Mouse (Mus musculus) kidney, adult 2 months (tissue): ENCODE measurements at regions not wholly inside any gene's neighbourhood (a gene's known extent, or its start where the extent isn't known, plus 50 kb on each side); places are given as distances from the start of the nearest gene placed in this dataset.

Experiments
- DNase-seq: peaks from one replicate; pipeline ENCODE4 v3.0.0; 2021
- H3K27ac ChIP-seq: fragments of 200-500 bp; 2 replicates; pipeline ENCODE4 v1.5.1; 2012; ENCODE audit warnings: low read depth, low read length, control low read depth, inconsistent platforms; ENCODE audit not compliant: insufficient read depth
- H3K27me3 ChIP-seq: fragments of 200-500 bp; replicated peaks from 2 replicates; pipeline ENCODE4 v1.6.1; 2012; ENCODE audit warnings: mild to moderate bottlenecking, moderate library complexity, low read length, inconsistent platforms; ENCODE audit not compliant: control insufficient read depth, insufficient read depth
- H3K36me3 ChIP-seq: fragments of 200-500 bp; 2 replicates; pipeline ENCODE4 v1.6.1; 2012; ENCODE audit warnings: mild to moderate bottlenecking, moderate library complexity, low read length, inconsistent platforms; ENCODE audit not compliant: control insufficient read depth, insufficient read depth
- H3K4me1 ChIP-seq: fragments of 200-500 bp; 2 replicates; pipeline ENCODE4 v1.6.1; 2011; ENCODE audit warnings: low read length; ENCODE audit not compliant: control insufficient read depth, insufficient read depth
- H3K4me3 ChIP-seq: fragments of 200-500 bp; 2 replicates; pipeline ENCODE4 v1.5.1; 2011; ENCODE audit warnings: mild to moderate bottlenecking, low read depth, low read length, control low read depth; ENCODE audit not compliant: insufficient read depth
- CTCF ChIP-seq: fragments of 200-500 bp; conservative IDR thresholded peaks from 2 replicates; pipeline ENCODE4 v1.5.1; 2011; ENCODE audit warnings: low read depth, mild to moderate bottlenecking, control low read depth, low read length, moderate library complexity, mixed read lengths; ENCODE audit not compliant: insufficient read depth, insufficient read length
- POLR2A ChIP-seq: fragments of 200-500 bp; IDR thresholded peaks from one replicate; pipeline ENCODE4 v1.6.1; 2011; ENCODE audit warnings: low read depth, low read length, control low read depth
- WGBS: fragments of 180-500 bp; shearing (Covaris S2); methylation state at CpG from one replicate; pipeline ENCODE4 v1.1.7; 2018; 5-methylcytosine and 5-hydroxymethylcytosine counted together

DNA sequence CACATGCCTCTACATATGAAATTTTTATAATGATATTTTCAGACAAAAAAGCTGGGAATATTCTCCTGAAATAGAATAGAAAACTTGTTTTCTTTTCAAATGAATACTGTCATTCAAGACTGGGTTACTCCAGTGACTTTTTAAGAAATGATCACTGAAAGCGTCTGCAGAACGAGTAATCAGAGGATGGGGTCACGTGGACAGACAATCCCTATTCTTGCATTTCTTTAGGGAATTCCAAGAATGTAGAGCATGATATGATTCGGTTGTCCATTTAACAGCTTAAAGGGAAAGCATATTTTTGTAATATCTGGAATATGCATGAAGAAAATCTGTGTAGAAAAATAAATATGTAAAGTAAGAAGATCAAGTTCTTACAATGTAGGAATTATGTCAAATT lies 65.6 kb downstream of the 4933402N22Rik start:
- 46% methylated on average over 4 of the region's 4 CpGs for WGBS
- TF ChIP-seq CTCF, result no peak
- TF ChIP-seq POLR2A, result no peak
- Histone ChIP-seq H3K4me1 (no peaks in the 10 kb centered on the region), H3K36me3 (no peaks in the 10 kb centered on the region), H3K27ac (no peak overlapping the region), H3K27me3 (no peaks in the 10 kb centered on the region), H3K4me3 (no peak overlapping the region)
- DNase-seq, result no peak

DNA sequence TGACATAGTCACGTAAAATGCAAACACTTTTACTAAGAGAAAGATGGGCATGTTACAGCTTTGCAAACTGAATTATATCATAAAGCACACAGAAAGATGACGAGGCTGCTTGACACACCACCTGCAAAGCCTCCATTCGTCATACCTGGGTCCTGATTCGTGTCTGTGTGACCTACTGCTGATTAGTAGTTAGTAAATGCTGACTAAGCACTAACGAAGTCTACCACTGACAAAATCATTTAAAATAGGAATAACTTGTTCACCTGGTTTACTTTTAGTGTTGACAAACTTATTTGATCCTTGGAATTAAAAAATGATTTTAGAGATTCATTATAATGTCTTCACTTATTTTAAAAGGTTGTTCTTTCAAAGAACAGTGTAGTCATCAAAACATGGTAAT lies 71.3 kb downstream of the 4933402N22Rik start:
- H3K27me3 ChIP-seq, result no peaks in the 10 kb centered on the region
- TF ChIP-seq POLR2A (no peak), CTCF (no peak)
- DNase-seq, result no peak
- H3K4me3 ChIP-seq, result no peak overlapping the region
- no peak overlapping the region for H3K27ac ChIP-seq
- no peaks in the 10 kb centered on the region for H3K36me3 ChIP-seq
- WGBS, result 81% methylated on average over 5 of the region's 5 CpGs
- no peaks in the 10 kb centered on the region for H3K4me1 ChIP-seq

DNA sequence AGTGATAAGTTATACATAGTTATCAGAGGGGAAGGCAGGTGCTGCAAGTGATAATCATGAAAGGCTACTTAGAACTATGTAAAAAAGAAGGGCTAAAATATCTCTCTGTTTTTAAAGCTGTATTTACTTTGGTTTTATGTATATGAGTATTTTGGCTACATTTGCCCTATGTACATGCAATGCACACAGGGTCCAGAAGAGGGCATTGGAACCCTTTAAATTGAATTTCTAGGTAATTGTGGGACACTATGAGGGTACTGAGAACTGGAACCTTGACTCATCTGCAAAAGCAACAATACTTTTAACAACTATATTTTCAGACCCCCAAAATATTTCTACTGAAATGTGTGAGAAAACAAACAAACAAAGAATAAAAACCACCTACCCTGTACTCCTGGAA lies 82.9 kb downstream of the 4933402N22Rik start:
- no peak overlapping the region for H3K27ac ChIP-seq
- H3K4me3 ChIP-seq, result no peak overlapping the region
- TF ChIP-seq POLR2A, result no peak
- no peak for TF ChIP-seq CTCF
- no peaks in the 10 kb centered on the region for H3K36me3 ChIP-seq
- H3K4me1 ChIP-seq, result no peaks in the 10 kb centered on the region
- no peak for DNase-seq
- H3K27me3 ChIP-seq, result no peaks in the 10 kb centered on the region

DNA sequence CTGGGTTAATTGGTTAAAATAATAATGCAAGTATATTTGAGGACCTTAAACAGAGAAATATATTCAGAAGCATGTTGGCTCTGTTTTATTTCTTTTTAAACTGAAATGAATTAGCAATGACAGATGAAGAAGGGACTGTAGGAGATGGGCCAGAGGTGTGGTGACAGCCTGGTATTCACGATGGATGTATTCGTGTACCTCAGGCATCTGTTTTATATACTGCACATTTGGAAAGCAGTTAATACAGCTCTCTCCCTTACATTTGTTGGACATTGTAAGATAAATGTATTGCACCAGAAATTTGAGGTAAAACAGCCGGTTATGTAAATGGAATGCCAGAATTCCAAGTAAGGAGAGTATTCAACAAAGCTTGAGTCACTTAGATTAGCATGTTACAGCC lies 88.6 kb downstream of the 4933402N22Rik start:
- TF ChIP-seq CTCF (no peak), POLR2A (no peak)
- DNase-seq, result no peak
- Histone ChIP-seq H3K4me1 (no peaks in the 10 kb centered on the region), H3K36me3 (no peaks in the 10 kb centered on the region), H3K4me3 (no peak overlapping the region), H3K27ac (no peak overlapping the region), H3K27me3 (no peaks in the 10 kb centered on the region)
- WGBS, result 76% methylated on average over 3 of the region's 3 CpGs

DNA sequence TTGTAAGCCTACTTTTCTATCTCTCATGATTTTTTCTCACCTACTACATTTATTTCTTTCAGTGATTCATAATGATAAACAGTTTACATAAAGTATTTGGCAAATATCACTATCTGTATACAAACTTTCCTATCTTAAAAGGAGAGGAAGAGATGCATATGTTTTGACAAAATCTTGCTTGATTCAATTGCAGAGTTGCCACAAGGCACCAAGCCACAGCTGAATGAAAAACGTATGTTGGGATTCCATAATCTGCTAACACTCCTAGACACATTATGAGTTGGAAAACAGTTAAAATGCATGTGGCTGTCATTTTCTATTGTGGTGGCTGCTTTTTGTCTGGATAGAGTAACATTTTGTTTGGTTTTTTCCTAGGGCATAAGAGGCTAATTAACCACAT lies 98.5 kb downstream of the 4933402N22Rik start:
- H3K36me3 ChIP-seq, result no peaks in the 10 kb centered on the region
- no peaks in the 10 kb centered on the region for H3K27me3 ChIP-seq
- no peak overlapping the region for H3K27ac ChIP-seq
- H3K4me3 ChIP-seq, result no peak overlapping the region
- no peak for TF ChIP-seq POLR2A
- TF ChIP-seq CTCF, result no peak
- 73% methylated on average over 1 of the region's 1 CpGs for WGBS
- no peaks in the 10 kb centered on the region for H3K4me1 ChIP-seq
- DNase-seq, result no peak

DNA sequence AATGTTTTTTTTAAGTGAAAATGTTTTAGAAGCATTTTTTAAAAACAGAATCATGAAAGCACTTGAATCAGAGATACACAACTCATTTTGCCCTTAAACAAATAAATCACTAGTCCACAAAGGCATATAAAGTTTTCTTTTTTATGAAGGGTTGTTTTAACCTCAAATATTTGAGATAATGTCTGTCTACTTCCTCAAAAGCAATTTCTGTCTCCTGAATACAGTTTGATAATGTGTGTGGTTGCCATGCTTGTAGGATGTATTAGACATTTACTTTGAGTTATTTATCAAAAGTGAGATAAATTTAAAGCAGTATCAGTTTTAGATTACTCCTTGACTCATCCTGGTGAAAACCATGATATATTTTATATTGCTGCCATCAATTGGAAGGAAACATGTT lies 102.6 kb downstream of the 4933402N22Rik start:
- Histone ChIP-seq H3K27ac (no peak overlapping the region), H3K4me3 (no peak overlapping the region), H3K36me3 (no peaks in the 10 kb centered on the region), H3K4me1 (peaks cover 4% of the 10 kb centered on the region), H3K27me3 (no peaks in the 10 kb centered on the region)
- TF ChIP-seq CTCF (no peak), POLR2A (no peak)
- no peak for DNase-seq

DNA sequence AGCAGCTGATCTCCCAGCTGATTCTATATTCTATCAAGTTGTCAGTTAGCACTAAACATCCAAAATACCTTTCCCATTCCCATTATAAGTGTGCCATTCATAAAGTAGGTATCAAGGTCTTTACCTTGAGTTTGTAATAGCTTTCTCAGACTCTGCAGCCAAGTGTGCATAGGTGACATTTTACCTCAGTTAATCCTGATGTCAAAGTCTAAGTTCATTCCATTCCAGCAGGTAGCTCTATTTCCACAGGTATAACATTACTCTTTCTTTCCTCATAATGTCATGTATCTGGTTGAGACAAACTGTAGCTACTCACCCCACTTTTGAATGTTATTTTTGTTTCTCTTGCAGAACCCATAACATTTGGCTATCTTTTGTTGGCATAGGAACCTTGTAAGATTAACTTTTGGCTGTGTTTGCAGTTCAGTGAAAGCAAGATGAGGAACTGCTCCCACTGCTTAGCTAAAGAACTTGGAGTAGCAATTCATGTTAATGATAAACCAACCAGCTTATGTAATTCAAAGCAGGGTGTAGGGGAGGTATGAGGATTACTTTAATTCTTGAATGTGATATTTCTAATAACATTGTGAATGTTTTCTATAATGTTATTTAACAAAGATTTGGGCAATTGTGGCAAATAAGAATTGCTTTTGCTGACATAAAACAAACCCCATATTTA lies 107.0 kb downstream of the 4933402N22Rik start:
- no peaks in the 10 kb centered on the region for H3K27me3 ChIP-seq
- DNase-seq, result peak; percentile 45
- H3K4me1 ChIP-seq, result peaks cover 4% of the 10 kb centered on the region
- no peak overlapping the region for H3K27ac ChIP-seq
- no peaks in the 10 kb centered on the region for H3K36me3 ChIP-seq
- TF ChIP-seq POLR2A (no peak), CTCF (no peak)
- H3K4me3 ChIP-seq, result no peak overlapping the region
